In the genomic region with DNA sequence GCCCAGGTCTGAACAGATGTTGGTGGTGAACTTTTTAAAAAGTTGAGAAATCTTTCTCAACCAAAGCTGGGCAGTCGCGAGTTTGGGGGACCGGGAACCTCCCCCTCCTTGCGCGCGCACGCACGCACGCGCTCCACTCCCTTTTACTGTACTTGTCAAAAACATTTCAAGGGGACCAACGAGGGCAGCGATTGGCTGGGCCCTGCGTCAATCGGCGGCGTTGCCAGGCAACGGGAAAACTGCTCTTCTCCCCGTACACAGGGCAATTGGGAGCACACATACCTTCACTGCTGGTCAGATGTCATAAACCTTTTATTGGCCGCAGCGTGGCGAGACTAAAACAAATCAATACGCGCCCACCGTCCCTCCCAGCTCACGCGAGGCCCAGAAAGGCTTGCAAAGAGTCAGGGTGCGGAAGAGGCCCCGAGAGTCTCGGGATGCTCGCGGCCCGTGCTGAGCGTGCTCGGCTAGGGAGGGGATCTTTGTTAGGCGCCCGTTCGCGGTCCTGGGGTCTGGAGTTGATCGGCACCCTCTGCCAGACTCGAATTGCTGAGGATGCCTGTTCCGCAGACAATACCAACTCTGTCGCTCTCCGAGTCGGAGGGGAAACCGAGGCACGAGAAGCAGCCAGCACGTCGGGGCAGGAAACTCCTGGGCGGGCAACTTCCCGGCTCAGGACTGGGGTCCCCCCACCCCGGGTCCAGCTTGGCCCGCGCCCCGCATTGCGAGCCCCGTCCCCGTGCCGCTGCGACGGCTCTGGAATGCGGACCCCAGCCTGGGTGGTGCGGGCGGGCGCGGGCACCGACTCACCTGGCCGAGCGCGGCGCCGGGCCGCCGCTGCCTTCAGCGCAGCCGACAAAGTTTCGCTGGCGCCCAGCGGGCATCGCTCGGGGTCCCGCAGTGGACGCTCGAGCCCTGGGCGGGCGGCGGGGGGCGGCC, we compare ENCODE assay signal across 1 mouse cellular context.
A peak's percentile ranks its signal among the peaks of the same experiment; 100 is the strongest.
TF ChIP-seq lines count a peak whose summit lies in the region.

No protein-coding gene starts in this region.

TF ChIP-seq in CH12.LX, 34 proteins besides CTCF, POLR2A, EP300 and RAD21 (continued from another document):
- TF ChIP-seq ELF1 (IDR thresholded peaks at IDR 0.05; ENCODE audit: low read depth, low read length): peak; percentile 33; the same call in 1 of the 2 replicates
- no peak for TF ChIP-seq CHD2 (IDR thresholded peaks at IDR 0.05; ENCODE audit: low read length)
- peak; percentile 97 for TF ChIP-seq SIN3A (IDR thresholded peaks at IDR 0.05; ENCODE audit: low read length)
- peak; percentile 10; the same call in 1 of the 2 replicates for TF ChIP-seq MAX (IDR thresholded peaks at IDR 0.05; ENCODE audit: low read length)
- TF ChIP-seq USF2 (conservative IDR thresholded peaks at IDR 0.05; ENCODE audit: low read depth, low read length): no peak
- TF ChIP-seq SMC3 (IDR thresholded peaks at IDR 0.05; ENCODE audit: low read depth, low read length): no peak
- no peak for TF ChIP-seq MAFK (IDR thresholded peaks at IDR 0.05; ENCODE audit: insufficient replicate concordance, low read length)
- TF ChIP-seq KAT2A (IDR thresholded peaks at IDR 0.05; ENCODE audit: insufficient replicate concordance, low read length): no peak
- no peak for TF ChIP-seq JUN (IDR thresholded peaks at IDR 0.05; ENCODE audit: insufficient read depth, low read depth, low read length)
- peak; percentile 95 for TF ChIP-seq MXI1 (IDR thresholded peaks at IDR 0.05; ENCODE audit: low read depth, low read length)
- no peak for TF ChIP-seq UBTF (IDR thresholded peaks at IDR 0.05; ENCODE audit: low read depth, low read length)
- 0 out of 2 replicates have a peak, but pooled peaks have one; percentile 18 for TF ChIP-seq NELFE (IDR thresholded peaks at IDR 0.05; ENCODE audit: low read depth, low read length)
- TF ChIP-seq GABPA (IDR thresholded peaks at IDR 0.05; ENCODE audit: insufficient replicate concordance, low read depth, low read length): no peak
- TF ChIP-seq PAX5 (IDR thresholded peaks at IDR 0.05; ENCODE audit: low read length): no peak
- TF ChIP-seq ZC3H11A (IDR thresholded peaks at IDR 0.05; ENCODE audit: low read depth, low read length): no peak
- no peak for TF ChIP-seq ZKSCAN1 (IDR thresholded peaks at IDR 0.05; ENCODE audit: borderline replicate concordance, low read depth, low read length)
- peak; percentile 92 for TF ChIP-seq NRF1 (IDR thresholded peaks at IDR 0.05; ENCODE audit: low read depth, low read length)
